Mouse (Mus musculus): ENCODE data around the gene Mbnl2. TPM values are rescaled to one million over a fixed set of nuclear protein-coding genes. Genes with fewer than 3 reads are reported as not detected.

Gene Mbnl2
- polyA plus RNA-seq, 1 experiment from 2014 or later = 146 TPM

GRCm38 (mm10) chr14:120259426-120259825 is 16.0 kb upstream of the Mbnl2 start:
- Histone ChIP-seq H3K27me3 (no peaks in the 10 kb centered on the region), H3K9ac (no peak overlapping the region), H3K9me3 (no peaks in the 10 kb centered on the region), H3K27ac (no peak overlapping the region), H3K36me3 (no peaks in the 10 kb centered on the region), H3K4me2 (no peak overlapping the region), H3K4me3 (no peak overlapping the region), H3K4me1 (peaks cover 4% of the 10 kb centered on the region; the same call in 1 of the 2 replicates)
- WGBS = 83% methylated on average over 1 of the region's 1 CpGs
- no peak for ATAC-seq (ENCODE audit: insufficient number of reproducible peaks, insufficient read depth, low FRiP score, low TSS enrichment, low read depth)

GRCm38 (mm10) chr14:120261606-120262005 is 13.9 kb upstream of the Mbnl2 start:
- no peak overlapping the region for H3K9ac ChIP-seq
- H3K4me2 ChIP-seq = no peak overlapping the region
- H3K4me1 ChIP-seq = peaks cover 4% of the 10 kb centered on the region; the same call in 1 of the 2 replicates
- H3K9me3 ChIP-seq = no peaks in the 10 kb centered on the region
- no peaks in the 10 kb centered on the region for H3K27me3 ChIP-seq
- no peak overlapping the region for H3K27ac ChIP-seq
- 83% methylated on average over 11 of the region's 11 CpGs for WGBS
- ATAC-seq (ENCODE audit: insufficient number of reproducible peaks, insufficient read depth, low FRiP score, low TSS enrichment, low read depth) = no peak
- H3K36me3 ChIP-seq = no peaks in the 10 kb centered on the region
- H3K4me3 ChIP-seq = no peak overlapping the region

- Histone ChIP-seq H3K9ac (no peak overlapping the region), H3K4me1 (0 out of 2 replicates have a peak, but pooled peaks cover 4% of the 10 kb centered on the region), H3K4me2 (no peak overlapping the region), H3K36me3 (no peaks in the 10 kb centered on the region), H3K27me3 (no peaks in the 10 kb centered on the region), H3K27ac (no peak overlapping the region), H3K4me3 (no peak overlapping the region), H3K9me3 (no peaks in the 10 kb centered on the region)
- ATAC-seq (ENCODE audit: insufficient number of reproducible peaks, insufficient read depth, low FRiP score, low TSS enrichment, low read depth) = no peak
- WGBS = 90% methylated on average over 14 of the region's 14 CpGs
Measured at GRCm38 (mm10) chr14:120262660-120263379, 12.6 kb upstream of the Mbnl2 start.

- no peak overlapping the region for H3K4me3 ChIP-seq
- no peaks in the 10 kb centered on the region for H3K27me3 ChIP-seq
- 0 out of 2 replicates have a peak, but pooled peaks cover 4% of the 10 kb centered on the region for H3K4me1 ChIP-seq
- no peak for ATAC-seq (ENCODE audit: insufficient number of reproducible peaks, insufficient read depth, low FRiP score, low TSS enrichment, low read depth)
- no peak overlapping the region for H3K9ac ChIP-seq
- 81% methylated on average over 11 of the region's 11 CpGs for WGBS
- no peaks in the 10 kb centered on the region for H3K9me3 ChIP-seq
- no peak overlapping the region for H3K27ac ChIP-seq
- no peaks in the 10 kb centered on the region for H3K36me3 ChIP-seq
- H3K4me2 ChIP-seq = no peak overlapping the region
Measured at GRCm38 (mm10) chr14:120263380-120264135, 11.9 kb upstream of the Mbnl2 start.

- no peak overlapping the region for H3K4me2 ChIP-seq
- ATAC-seq (ENCODE audit: insufficient number of reproducible peaks, insufficient read depth, low FRiP score, low TSS enrichment, low read depth) = no peak
- 0 out of 2 replicates have a peak, but pooled peaks cover 4% of the 10 kb centered on the region for H3K4me1 ChIP-seq
- H3K36me3 ChIP-seq = no peaks in the 10 kb centered on the region
- no peak overlapping the region for H3K9ac ChIP-seq
- H3K9me3 ChIP-seq = no peaks in the 10 kb centered on the region
- H3K4me3 ChIP-seq = no peak overlapping the region
- H3K27ac ChIP-seq = no peak overlapping the region
- no peaks in the 10 kb centered on the region for H3K27me3 ChIP-seq
Measured at GRCm38 (mm10) chr14:120265886-120266285, 9.6 kb upstream of the Mbnl2 start.

- H3K4me3 ChIP-seq = no peak overlapping the region
- no peak for ATAC-seq (ENCODE audit: insufficient number of reproducible peaks, insufficient read depth, low FRiP score, low TSS enrichment, low read depth)
- no peak overlapping the region for H3K4me2 ChIP-seq
- H3K9ac ChIP-seq = no peak overlapping the region
- 90% methylated on average over 4 of the region's 4 CpGs for WGBS
- H3K36me3 ChIP-seq = no peaks in the 10 kb centered on the region
- H3K9me3 ChIP-seq = no peaks in the 10 kb centered on the region
- no peak overlapping the region for H3K27ac ChIP-seq
- no peaks in the 10 kb centered on the region for H3K4me1 ChIP-seq
- H3K27me3 ChIP-seq = no peaks in the 10 kb centered on the region
Measured at GRCm38 (mm10) chr14:120267130-120267529, 8.3 kb upstream of the Mbnl2 start.

GRCm38 (mm10) chr14:120270031-120270430 is 5.4 kb upstream of the Mbnl2 start:
- H3K27me3 ChIP-seq = no peaks in the 10 kb centered on the region
- H3K4me2 ChIP-seq = no peak overlapping the region
- H3K4me1 ChIP-seq = peaks cover 19% of the 10 kb centered on the region
- no peaks in the 10 kb centered on the region for H3K36me3 ChIP-seq
- no peak overlapping the region for H3K9ac ChIP-seq
- no peaks in the 10 kb centered on the region for H3K9me3 ChIP-seq
- ATAC-seq (ENCODE audit: insufficient number of reproducible peaks, insufficient read depth, low FRiP score, low TSS enrichment, low read depth) = no peak
- H3K4me3 ChIP-seq = no peak overlapping the region
- H3K27ac ChIP-seq = no peak overlapping the region
- 76% methylated on average over 3 of the region's 3 CpGs for WGBS

- H3K27me3 ChIP-seq = no peaks in the 10 kb centered on the region
- no peaks in the 10 kb centered on the region for H3K36me3 ChIP-seq
- no peak for ATAC-seq (ENCODE audit: insufficient number of reproducible peaks, insufficient read depth, low FRiP score, low TSS enrichment, low read depth)
- H3K4me2 ChIP-seq = no peak overlapping the region
- no peaks in the 10 kb centered on the region for H3K9me3 ChIP-seq
- WGBS = 81% methylated on average over 4 of the region's 4 CpGs
- H3K4me3 ChIP-seq = no peak overlapping the region
- H3K4me1 ChIP-seq = peaks cover 20% of the 10 kb centered on the region
- no peak overlapping the region for H3K27ac ChIP-seq
- H3K9ac ChIP-seq = no peak overlapping the region
Measured at GRCm38 (mm10) chr14:120270633-120271032, 4.8 kb upstream of the Mbnl2 start.

- ATAC-seq (ENCODE audit: insufficient number of reproducible peaks, insufficient read depth, low FRiP score, low TSS enrichment, low read depth) = no peak
- Histone ChIP-seq H3K27ac (no peak overlapping the region), H3K27me3 (no peaks in the 10 kb centered on the region), H3K4me1 (peaks cover 20% of the 10 kb centered on the region), H3K4me2 (no peak overlapping the region), H3K4me3 (no peak overlapping the region), H3K36me3 (no peaks in the 10 kb centered on the region), H3K9ac (no peak overlapping the region), H3K9me3 (no peaks in the 10 kb centered on the region)
- 83% methylated on average over 8 of the region's 8 CpGs for WGBS
Measured at GRCm38 (mm10) chr14:120271096-120271495, 4.4 kb upstream of the Mbnl2 start.

GRCm38 (mm10) chr14:120273766-120274165 is 1.7 kb upstream of the Mbnl2 start:
- 33% methylated on average over 5 of the region's 5 CpGs for WGBS
- H3K27ac ChIP-seq = 0 out of 2 replicates have a peak overlapping the region, but pooled peaks have one; percentile 22
- H3K36me3 ChIP-seq = no peaks in the 10 kb centered on the region
- H3K4me3 ChIP-seq = no peak overlapping the region
- H3K4me1 ChIP-seq = peaks cover 35% of the 10 kb centered on the region
- H3K9me3 ChIP-seq = no peaks in the 10 kb centered on the region
- no peak for ATAC-seq (ENCODE audit: insufficient number of reproducible peaks, insufficient read depth, low FRiP score, low TSS enrichment, low read depth)
- no peaks in the 10 kb centered on the region for H3K27me3 ChIP-seq
- no peak overlapping the region for H3K9ac ChIP-seq
- H3K4me2 ChIP-seq = no peak overlapping the region

- Histone ChIP-seq H3K27me3 (no peaks in the 10 kb centered on the region), H3K36me3 (no peaks in the 10 kb centered on the region), H3K4me2 (peak overlapping the region; percentile 69), H3K4me1 (peaks cover 44% of the 10 kb centered on the region), H3K9me3 (no peaks in the 10 kb centered on the region), H3K4me3 (peak overlapping the region; percentile 74), H3K27ac (peak overlapping the region; percentile 98), H3K9ac (peak overlapping the region; percentile 66)
- ATAC-seq (ENCODE audit: insufficient number of reproducible peaks, insufficient read depth, low FRiP score, low TSS enrichment, low read depth) = no peak
- WGBS = 9% methylated on average over 5 of the region's 5 CpGs
Measured at GRCm38 (mm10) chr14:120274746-120275145, 723 bp upstream of the Mbnl2 start.
